ENCODE assay signal across 8 mouse cellular contexts in genomic region chr11:119428649-119429136, GRCm38 (mm10). TPM values are rescaled to one million over a fixed set of nuclear protein-coding genes. Genes with fewer than 3 reads are reported as not detected.
DNase-seq lines count a peak whose midpoint lies in the region; ATAC-seq and TF ChIP-seq lines count a peak whose summit lies in the region.

No protein-coding gene starts in this region.

- DNase-seq in adrenal gland, adult 8-10 months = peak; percentile 21
- peak; percentile 93 for DNase-seq in liver
- no peak for DNase-seq in midbrain, postnatal 0 days (ENCODE audit: low spot score)
- peak; percentile 71 to 81 for DNase-seq in thymus, postnatal 10 days (ENCODE audit: low spot score in 2 of 2)
- DNase-seq in left cerebral cortex, postnatal 14 days (ENCODE audit: low spot score in 2 of 2) = no peak

- ATAC-seq in CD4-positive, CD25-positive, alpha-beta regulatory T cell, adult 4 months = peak; percentile 94
- peak; percentile 61; the same call in 1 of the 2 replicates for ATAC-seq in forebrain, embryonic 12.5 days (ENCODE audit: low FRiP score)
- ATAC-seq in hindbrain, embryonic 13.5 days (ENCODE audit: low FRiP score) = no peak
- no peak for ATAC-seq in midbrain, postnatal 0 days (ENCODE audit: low FRiP score)

- intact Hi-C loops in left cerebral cortex, postnatal 14 days (cut with DNase I) = no loop called here

- H3K4me3 ChIP-seq in forebrain, embryonic 12.5 days (replicated peaks) = peak overlapping the region; percentile 28
- H3K4me3 ChIP-seq in hindbrain, embryonic 13.5 days = peak overlapping the region; percentile 37
- peak overlapping the region; percentile 35 for H3K4me3 ChIP-seq in midbrain, postnatal 0 days (ENCODE audit: low read depth, low read length)

- peaks cover 12% of the 10 kb centered on the region for H3K4me1 ChIP-seq in forebrain, embryonic 12.5 days
- peaks cover 13% of the 10 kb centered on the region for H3K4me1 ChIP-seq in hindbrain, embryonic 13.5 days (replicated peaks)
- peaks cover 7% of the 10 kb centered on the region; the same call in 1 of the 2 replicates for H3K4me1 ChIP-seq in midbrain, postnatal 0 days (ENCODE audit: insufficient read depth, low read length)

- 0 out of 2 replicates have a peak overlapping the region, but pooled peaks have one; percentile 53 for H3K27ac ChIP-seq in forebrain, embryonic 12.5 days
- H3K27ac ChIP-seq in hindbrain, embryonic 13.5 days = no peak overlapping the region
- no peak overlapping the region for H3K27ac ChIP-seq in midbrain, postnatal 0 days (ENCODE audit: low read depth, low read length)

- H3K9ac ChIP-seq in forebrain, embryonic 12.5 days = peak overlapping the region; percentile 38; the same call in 1 of the 2 replicates
- peak overlapping the region; percentile 62 for H3K9ac ChIP-seq in hindbrain, embryonic 13.5 days
- H3K9ac ChIP-seq in midbrain, postnatal 0 days (replicated peaks; ENCODE audit: low read length, poor library complexity, severe bottlenecking) = no peak overlapping the region

- H3K4me2 ChIP-seq in forebrain, embryonic 12.5 days = peak overlapping the region; percentile 52
- peak overlapping the region; percentile 57 for H3K4me2 ChIP-seq in hindbrain, embryonic 13.5 days
- peak overlapping the region; percentile 68 for H3K4me2 ChIP-seq in midbrain, postnatal 0 days (ENCODE audit: low read depth, low read length, poor library complexity, severe bottlenecking)

- TF ChIP-seq CTCF in midbrain, postnatal 0 days (IDR thresholded peaks at IDR 0.05) = no peak

- WGBS in forebrain, embryonic 12.5 days = 1% methylated on average over 31 of the region's 35 CpGs
- 3% methylated on average over 33 of the region's 35 CpGs for WGBS in hindbrain, embryonic 13.5 days
- under 1% methylated on average over 28 of the region's 35 CpGs for WGBS in midbrain, postnatal 0 days

- no peaks in the 10 kb centered on the region for H3K9me3 ChIP-seq in forebrain, embryonic 12.5 days
- H3K9me3 ChIP-seq in hindbrain, embryonic 13.5 days = no peaks in the 10 kb centered on the region
- H3K9me3 ChIP-seq in midbrain, postnatal 0 days (ENCODE audit: low read length) = no peaks in the 10 kb centered on the region

- H3K36me3 ChIP-seq in forebrain, embryonic 12.5 days (replicated peaks) = no peaks in the 10 kb centered on the region
- H3K36me3 ChIP-seq in hindbrain, embryonic 13.5 days = no peaks in the 10 kb centered on the region
- no peaks in the 10 kb centered on the region for H3K36me3 ChIP-seq in midbrain, postnatal 0 days (ENCODE audit: insufficient read depth, low read length)

- peaks cover 4% of the 10 kb centered on the region; the same call in 1 of the 2 replicates for H3K27me3 ChIP-seq in forebrain, embryonic 12.5 days
- no peaks in the 10 kb centered on the region for H3K27me3 ChIP-seq in hindbrain, embryonic 13.5 days
- H3K27me3 ChIP-seq in midbrain, postnatal 0 days (ENCODE audit: insufficient read depth, low read length) = no peaks in the 10 kb centered on the region

RNA-seq across cellular contexts. Expression of gene Rnf213, which starts 35.8 kb away (rescaled TPM):
- polyA plus RNA-seq in CD4-positive, CD25-positive, alpha-beta regulatory T cell, adult 4 months (2017; shearing (Covaris generic)) = 10 to 100 TPM; 51.8 to 54.0 TPM
- total RNA-seq in adrenal gland, adult 8-10 months (2022) = 10 to 100 TPM; 28.2 to 41.6 (median 36.2) TPM
- polyA plus RNA-seq in forebrain, embryonic 12.5 days (2016; fragmentation: Nextera tagmentation; extraction: Ambion mirVana) = 1.9 and 2.0 TPM in 2 replicates
- 0.70 and 0.94 TPM in 2 replicates for polyA plus RNA-seq in hindbrain, embryonic 13.5 days (2015; fragmentation: Nextera tagmentation; extraction: Ambion mirVana)
- total RNA-seq in midbrain, postnatal 0 days (2014; rRNA removed) = 6.9 and 9.0 TPM in 2 replicates
- 0.64 and 0.74 TPM in 2 replicates for polyA plus RNA-seq in midbrain, postnatal 0 days (2015; fragmentation: Nextera tagmentation; extraction: Ambion mirVana)
- 1 to 10 TPM; 2.8 TPM for total RNA-seq in left cerebral cortex, postnatal 14 days (2021)

Comparison
In these comparisons a context has a peak if more than half of its experiments do, and no peak if none do; other contexts are left out.
1. ATAC-seq: peak in CD4-positive, CD25-positive, alpha-beta regulatory T cell, adult 4 months (single experiment) and forebrain, embryonic 12.5 days (single experiment); none in hindbrain, embryonic 13.5 days (single experiment) and midbrain, postnatal 0 days (single experiment).
2. DNase-seq: peak in adrenal gland, adult 8-10 months (single experiment), liver (single experiment) and thymus, postnatal 10 days (2 of 2); none in midbrain, postnatal 0 days (single experiment) and left cerebral cortex, postnatal 14 days (0 of 2).
3. RNA of gene Rnf213, which starts 35.8 kb away (polyA plus RNA-seq): 51.8 to 54.0 TPM in CD4-positive, CD25-positive, alpha-beta regulatory T cell, adult 4 months; 1.9 to 2.0 TPM in forebrain, embryonic 12.5 days, 0.64 to 0.74 TPM in midbrain, postnatal 0 days and 0.70 to 0.94 TPM in hindbrain, embryonic 13.5 days; every median in the first group is over 10 times any median in the second.
4. Peak in every context shown above with its lines, with median percentiles within 50 percentile points of each other: H3K4me2 ChIP-seq and H3K4me3 ChIP-seq.